Mouse (Mus musculus): Measurements from ENCODE around the gene Mecom.

The Mecom gene

GRCm38 (mm10) chr3:30019411-30019810 lies 528.4 kb downstream of the Mecom start:
- DNase-seq (ENCODE audit: low read depth, low spot score) = no peak

- DNase-seq (ENCODE audit: low read depth, low spot score) = peak; percentile 80
These were observed 529.6 kb downstream of the Mecom start for GRCm38 (mm10) chr3:30018202-30018601.

DNA sequence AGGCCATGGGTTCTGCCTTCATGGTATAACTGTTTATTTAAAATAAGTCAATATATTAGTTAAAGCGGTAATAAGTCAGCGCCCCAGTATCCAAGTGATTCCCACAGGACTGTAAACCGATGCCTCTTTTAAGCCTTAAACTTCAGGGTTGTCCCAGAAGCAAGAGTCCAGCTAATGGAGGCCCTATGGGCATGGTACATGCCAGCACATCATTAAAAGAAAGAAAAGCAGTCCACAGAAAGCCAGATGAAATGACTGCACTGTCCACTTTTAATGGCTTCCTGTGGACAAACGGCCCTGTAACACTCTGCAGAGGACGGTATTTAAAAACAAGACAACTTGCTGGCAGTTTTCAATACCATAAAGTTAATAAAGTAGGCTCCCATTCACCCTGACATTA lies 531.0 kb downstream of the Mecom start:
- DNase-seq (ENCODE audit: low read depth, low spot score) = no peak

DNA sequence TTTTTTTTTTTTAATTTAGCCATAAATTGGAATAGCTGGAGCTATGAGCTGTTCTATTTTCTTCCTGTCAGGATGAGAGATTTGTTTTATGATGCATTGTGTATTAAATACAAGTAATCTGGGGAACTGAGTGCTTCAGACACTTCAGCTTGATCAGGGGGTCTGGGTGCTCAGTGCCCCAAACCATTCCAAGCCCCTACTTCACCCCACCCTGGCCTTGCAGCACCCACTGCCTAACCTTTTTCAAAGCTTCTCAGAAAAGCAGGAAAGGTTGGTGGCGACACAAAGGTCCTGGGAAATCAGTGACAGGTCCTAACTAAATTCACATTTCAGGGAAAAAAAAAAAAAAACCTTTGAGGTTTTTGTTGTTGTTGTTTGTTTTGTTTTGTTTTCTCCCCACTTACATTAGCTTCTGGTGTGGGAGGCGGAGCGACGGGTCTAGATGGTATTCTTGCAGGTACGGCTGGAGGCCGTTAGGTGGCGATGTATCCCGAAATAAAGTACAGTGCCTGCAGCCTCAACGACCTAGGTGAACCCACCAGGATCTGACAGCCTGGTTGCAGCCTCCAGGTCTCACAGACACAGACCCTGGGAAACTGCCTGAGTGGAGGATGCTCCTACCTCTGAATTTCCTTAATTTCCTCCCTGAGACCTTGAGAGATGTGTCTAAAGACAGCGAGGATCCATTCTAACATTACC lies 532.7 kb downstream of the Mecom start:
- peak; percentile 81 for DNase-seq (ENCODE audit: low read depth, low spot score)

- DNase-seq (ENCODE audit: low read depth, low spot score) = no peak
These were observed 533.5 kb downstream of the Mecom start for GRCm38 (mm10) chr3:30014279-30014678.

DNA sequence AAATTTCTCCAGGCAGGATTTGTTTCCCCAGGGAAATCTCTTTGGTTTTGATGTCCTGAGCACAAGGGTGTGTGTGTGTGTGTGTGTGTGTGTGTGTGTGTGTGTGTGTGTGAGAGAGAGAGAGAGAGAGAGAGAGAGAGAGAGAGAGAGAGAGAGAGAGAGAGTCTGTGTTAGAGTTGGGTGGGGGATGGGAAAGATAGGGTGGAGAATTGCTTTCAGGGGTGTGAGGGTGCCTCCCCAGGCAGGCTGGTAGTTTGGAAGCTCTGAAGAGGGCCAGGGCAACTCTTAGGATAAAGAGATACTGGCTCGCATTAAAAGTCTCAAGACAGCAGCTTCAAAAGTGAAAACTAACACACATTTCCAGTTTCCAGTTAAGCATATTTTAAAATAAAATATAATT lies 534.4 kb downstream of the Mecom start:
- no peak for DNase-seq (ENCODE audit: low read depth, low spot score)

DNA sequence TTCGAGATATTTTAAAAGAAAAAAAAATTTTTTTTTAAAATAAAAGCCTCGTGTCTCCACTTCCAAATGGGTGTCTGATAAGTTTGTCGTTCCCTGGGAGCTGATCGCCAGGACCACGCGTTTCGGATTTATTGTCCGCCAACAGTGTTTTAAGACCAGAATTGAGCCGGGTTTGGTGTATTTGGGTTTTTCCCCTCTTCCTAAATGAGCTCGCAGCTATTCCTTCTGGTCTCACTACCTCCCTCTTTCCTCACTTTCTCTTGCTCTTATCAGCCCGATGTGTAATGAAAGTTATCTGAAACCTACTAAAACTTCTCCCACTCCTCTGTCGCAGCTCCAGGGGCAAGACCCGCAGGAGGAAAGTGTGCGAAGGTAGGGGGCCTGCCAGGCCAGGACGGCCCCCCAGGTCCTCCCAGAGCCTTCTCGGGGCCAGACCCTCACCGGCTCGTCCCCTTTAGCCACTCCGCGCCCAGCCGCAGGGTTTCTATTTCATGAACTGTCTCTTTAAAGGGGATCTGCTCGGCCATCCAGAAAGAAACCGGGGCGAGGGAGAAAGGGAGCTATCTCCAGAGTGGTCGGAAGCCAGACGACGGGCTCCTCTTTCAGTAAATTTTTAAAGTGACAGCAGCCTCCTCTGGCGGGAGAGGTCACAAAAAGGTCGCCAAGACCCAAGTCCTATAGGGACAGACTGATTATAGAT lies 535.0 kb downstream of the Mecom start:
- peak; percentile 80 for DNase-seq (ENCODE audit: low read depth, low spot score)

- no peak for DNase-seq (ENCODE audit: low read depth, low spot score)
These were observed 535.7 kb downstream of the Mecom start for GRCm38 (mm10) chr3:30012150-30012549.

DNA sequence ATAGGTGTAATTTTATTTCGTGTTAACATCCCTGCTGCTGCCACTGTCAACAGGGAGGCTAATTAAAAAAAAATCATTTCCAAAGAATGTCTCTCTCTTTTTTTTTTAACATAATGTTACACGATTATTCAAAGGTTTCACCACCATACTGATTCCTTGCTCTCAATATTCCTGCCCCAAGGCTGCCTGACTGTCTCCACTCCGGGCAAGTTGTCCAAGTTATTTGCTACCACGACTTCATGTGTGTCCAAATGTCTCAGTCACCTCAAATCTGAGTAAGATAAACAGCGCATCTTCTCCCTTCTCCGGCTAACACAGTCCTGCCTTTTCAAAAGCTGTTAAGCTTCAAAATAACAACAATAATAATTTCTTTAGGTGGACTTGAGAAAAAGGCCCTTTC lies 536.1 kb downstream of the Mecom start:
- no peak for DNase-seq (ENCODE audit: low read depth, low spot score)

DNA sequence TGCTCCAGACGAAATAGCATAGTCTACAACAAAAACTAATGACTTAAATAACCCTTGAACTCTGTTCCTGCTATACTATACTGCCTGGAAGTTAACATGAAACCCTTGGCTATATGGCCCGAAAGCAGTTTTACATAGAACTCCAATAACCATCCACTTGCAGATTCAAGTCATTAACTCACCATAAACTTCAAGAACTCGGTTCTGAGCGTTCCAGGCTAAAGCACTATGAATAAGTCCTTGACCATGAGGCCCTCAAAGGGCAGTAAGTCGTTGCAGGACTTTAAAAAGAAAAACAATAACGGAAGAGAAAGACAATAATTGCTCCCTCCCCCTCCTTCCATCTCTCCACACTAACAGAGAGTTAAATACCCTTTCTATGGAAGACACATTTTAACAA lies 536.9 kb downstream of the Mecom start:
- DNase-seq (ENCODE audit: low read depth, low spot score) = no peak

DNA sequence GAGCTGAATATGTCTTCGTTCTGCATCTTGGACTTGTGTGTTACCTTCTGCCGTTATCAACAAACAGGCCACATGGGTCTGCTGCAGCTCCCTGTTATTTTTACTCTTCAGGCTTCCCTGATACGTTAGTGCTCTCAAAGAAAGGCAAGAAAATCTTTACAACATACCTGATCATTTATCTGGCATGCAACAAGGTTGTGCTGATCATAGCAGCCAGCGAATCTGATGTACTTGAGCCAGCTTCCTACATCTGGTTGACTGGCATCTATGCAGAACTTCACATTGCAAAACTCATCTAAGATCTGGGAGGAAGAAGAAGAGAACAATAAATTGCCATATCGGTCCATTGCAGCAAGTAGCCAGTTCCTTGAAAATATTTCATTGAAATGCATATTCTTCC lies 538.2 kb downstream of the Mecom start:
- DNase-seq (ENCODE audit: low read depth, low spot score) = no peak

- DNase-seq (ENCODE audit: low read depth, low spot score) = no peak
These were observed 542.9 kb downstream of the Mecom start for GRCm38 (mm10) chr3:30004888-30005405.

- DNase-seq (ENCODE audit: low read depth, low spot score) = no peak
These were observed 547.5 kb downstream of the Mecom start for GRCm38 (mm10) chr3:30000260-30000659.

GRCm38 (mm10) chr3:29999035-29999434 lies 548.8 kb downstream of the Mecom start:
- DNase-seq (ENCODE audit: low read depth, low spot score) = no peak

DNA sequence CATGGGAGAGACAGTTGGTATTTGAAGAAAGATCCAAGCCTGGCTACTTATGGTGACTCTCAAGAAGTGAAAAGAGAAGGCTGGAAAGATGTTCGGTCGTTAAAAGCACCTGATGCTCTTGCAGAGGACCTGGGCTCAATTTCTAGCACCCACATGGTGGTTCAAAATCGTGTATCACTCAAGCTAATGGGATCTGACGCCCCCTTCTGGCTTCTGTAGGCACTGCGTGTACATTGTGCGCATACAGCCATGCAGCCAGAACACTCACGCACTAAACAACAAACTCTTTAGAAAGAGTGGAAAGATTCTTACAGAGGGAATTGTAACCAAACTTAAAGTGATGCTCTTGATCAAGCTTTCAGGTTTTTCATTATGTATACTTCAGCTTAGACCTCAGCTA lies 550.7 kb downstream of the Mecom start:
- no peak for DNase-seq (ENCODE audit: low read depth, low spot score)

DNA sequence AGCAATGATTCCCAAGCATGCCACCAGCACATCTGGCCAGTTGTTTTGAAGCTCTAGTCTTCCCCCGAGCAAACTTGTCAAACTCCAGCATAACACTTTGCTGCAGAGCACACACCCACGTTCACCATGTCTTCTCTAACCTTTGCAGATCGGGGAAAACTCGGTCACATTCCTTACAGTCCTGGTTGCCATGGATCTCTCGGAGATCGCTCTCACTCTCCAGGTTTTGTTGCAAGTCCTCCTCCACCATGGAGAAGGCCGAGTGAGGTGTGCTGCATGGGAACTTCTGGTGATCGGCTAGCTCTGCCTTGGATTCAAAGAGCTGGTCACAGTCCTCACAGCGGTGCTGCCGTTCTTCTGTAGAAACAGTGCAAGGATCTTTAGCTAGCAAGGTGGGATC lies 554.5 kb downstream of the Mecom start:
- DNase-seq (ENCODE audit: low read depth, low spot score) = no peak

DNA sequence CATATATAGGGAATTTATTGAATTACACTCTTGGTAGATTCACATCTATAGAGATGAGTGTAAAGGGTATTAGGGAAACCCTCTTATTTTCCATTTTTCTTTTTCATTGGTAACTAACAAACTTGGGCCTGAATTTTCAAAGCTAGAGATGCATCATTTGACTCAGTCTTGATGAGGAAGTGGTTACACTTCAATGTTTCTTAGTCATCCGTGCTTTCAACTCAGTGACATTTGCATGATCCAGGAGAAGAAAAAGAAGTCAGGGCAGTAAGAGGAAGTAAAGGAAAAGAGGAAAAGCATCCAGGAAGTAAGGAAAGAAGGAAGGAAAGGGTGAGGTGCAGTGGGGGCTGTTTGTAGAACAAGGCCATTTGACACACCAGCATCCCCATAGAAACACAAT lies 556.3 kb downstream of the Mecom start:
- DNase-seq (ENCODE audit: low read depth, low spot score) = no peak

DNA sequence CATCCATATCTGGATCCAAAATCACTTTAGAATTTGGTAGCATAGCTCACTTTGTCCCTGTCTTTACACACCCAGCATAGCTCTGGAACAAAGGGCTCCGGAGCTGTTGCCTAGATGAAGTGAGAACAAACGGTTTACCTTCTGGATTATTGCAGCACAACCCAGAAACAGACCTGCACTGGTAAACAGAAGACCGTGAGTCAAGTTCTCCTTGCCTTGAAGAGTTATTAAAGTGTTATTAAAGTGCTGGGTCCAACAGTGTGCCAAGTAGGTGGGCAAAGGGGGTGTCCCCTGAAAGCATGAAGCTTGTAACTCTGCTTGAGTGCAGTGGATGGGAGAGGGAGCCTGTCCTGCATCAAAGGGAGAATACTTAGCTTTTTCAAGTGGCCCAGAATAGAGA lies 563.4 kb downstream of the Mecom start:
- no peak for DNase-seq (ENCODE audit: low read depth, low spot score)

DNA sequence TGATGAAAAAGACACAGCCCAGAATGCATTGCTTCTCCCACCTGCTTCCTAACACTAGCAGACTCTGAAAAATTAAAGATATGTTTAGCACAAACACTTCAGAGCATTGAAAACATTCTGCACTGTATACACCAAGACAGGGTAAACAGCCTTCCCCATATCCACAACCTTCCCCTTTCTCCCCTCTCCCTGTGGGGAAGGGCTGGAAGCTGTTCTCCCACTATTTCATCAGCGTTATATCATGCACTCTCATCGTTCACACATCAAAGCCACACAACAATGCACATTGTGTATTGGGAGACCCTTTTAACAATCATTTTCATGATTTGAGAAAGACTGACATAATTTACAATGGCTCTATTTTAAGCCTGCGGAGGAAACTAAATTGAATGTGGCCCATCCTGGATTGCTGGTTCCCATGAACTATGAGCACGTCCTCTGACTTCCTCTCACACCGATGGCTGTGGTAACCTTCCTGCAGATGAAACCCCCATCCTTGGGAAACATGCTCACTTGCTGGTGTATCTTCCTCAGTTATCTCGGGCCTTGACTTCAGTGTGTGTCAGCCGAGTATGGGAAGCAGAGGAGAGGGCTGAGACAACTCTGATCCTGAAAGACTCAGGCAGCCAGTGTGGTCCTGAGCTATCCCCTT lies 566.4 kb downstream of the Mecom start:
- no peak for DNase-seq (ENCODE audit: low read depth, low spot score)

DNA sequence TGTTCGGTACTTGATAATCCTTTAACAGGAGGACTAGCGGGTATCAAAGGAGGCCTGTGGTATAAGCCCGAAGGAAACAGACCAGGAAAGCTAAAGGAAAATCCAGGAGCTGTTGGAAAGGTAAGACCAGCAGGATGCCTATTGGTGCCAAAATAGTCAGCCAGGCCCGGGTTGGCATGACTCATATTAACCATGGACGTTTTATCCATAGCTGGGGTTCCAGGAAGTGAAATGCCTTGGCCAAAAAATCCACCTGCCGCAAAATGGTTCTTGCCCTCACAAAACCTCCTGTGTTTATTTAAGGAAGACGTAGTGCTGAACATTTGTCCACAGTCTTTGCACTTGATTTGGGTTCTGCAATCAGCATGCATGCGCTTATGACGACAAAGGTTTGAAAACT lies 567.3 kb downstream of the Mecom start:
- DNase-seq (ENCODE audit: low read depth, low spot score) = no peak

- DNase-seq (ENCODE audit: low read depth, low spot score) = no peak
These were observed 571.2 kb downstream of the Mecom start for GRCm38 (mm10) chr3:29976580-29976979.

DNA sequence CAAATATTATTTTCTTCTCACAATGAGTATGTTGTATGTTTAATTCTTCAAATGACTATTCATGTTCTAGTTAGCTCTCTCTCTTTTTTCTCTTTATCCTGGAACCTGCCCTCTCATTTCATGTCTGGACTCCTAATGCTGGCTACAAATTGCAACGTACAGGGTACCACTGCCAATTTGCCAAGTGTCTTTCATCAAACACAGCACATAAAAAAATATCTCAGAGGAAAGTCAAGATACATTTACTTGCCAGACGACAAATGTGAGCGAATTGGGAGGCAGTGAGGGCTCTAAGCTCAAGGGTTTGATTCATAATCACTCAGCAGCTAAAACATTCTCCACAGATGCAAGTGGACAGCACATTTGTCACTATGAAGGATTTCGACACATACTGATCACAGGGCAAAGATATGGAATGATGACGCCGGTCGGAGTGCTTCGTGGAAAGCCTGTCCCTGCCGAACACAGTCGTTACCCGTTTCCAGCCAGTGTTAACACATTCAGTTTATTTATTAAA lies 579.3 kb downstream of the Mecom start:
- DNase-seq (ENCODE audit: low read depth, low spot score) = peak; percentile 12
